Mouse (Mus musculus): ENCODE measurements around the gene Pparg.
A peak's percentile ranks its signal among the peaks of the same experiment; 100 is the strongest.

Pparg gene

GRCm38 (mm10) chr6:115463338-115463737 lies 102.6 kb downstream of the Pparg start:
- ATAC-seq (ENCODE audit: low TSS enrichment) = no peak

- no peak for ATAC-seq (ENCODE audit: low TSS enrichment)
These were observed 103.9 kb downstream of the Pparg start for GRCm38 (mm10) chr6:115464661-115465060.

- no peak for ATAC-seq (ENCODE audit: low TSS enrichment)
These were observed 104.7 kb downstream of the Pparg start for GRCm38 (mm10) chr6:115465463-115465862.

- ATAC-seq (ENCODE audit: low TSS enrichment) = no peak
These were observed 105.1 kb downstream of the Pparg start for GRCm38 (mm10) chr6:115465876-115466275.

GRCm38 (mm10) chr6:115466601-115467000 lies 105.8 kb downstream of the Pparg start:
- ATAC-seq (ENCODE audit: low TSS enrichment) = no peak

GRCm38 (mm10) chr6:115469666-115470581 lies 109.2 kb downstream of the Pparg start:
- no peak for ATAC-seq (ENCODE audit: low TSS enrichment)

GRCm38 (mm10) chr6:115471956-115472355 lies 111.2 kb downstream of the Pparg start:
- 0 out of 2 replicates have a peak, but pooled peaks have one; percentile 45 for ATAC-seq (ENCODE audit: low TSS enrichment)

GRCm38 (mm10) chr6:115477081-115477695 lies 116.4 kb downstream of the Pparg start:
- no peak for ATAC-seq (ENCODE audit: low TSS enrichment)

- no peak for ATAC-seq (ENCODE audit: low TSS enrichment)
These were observed 119.2 kb downstream of the Pparg start for GRCm38 (mm10) chr6:115479963-115480321.

GRCm38 (mm10) chr6:115480322-115481017 lies 119.7 kb downstream of the Pparg start:
- peak; percentile 80 for ATAC-seq (ENCODE audit: low TSS enrichment)

GRCm38 (mm10) chr6:115481018-115481354 lies 120.2 kb downstream of the Pparg start:
- ATAC-seq (ENCODE audit: low TSS enrichment) = no peak

- ATAC-seq (ENCODE audit: low TSS enrichment) = no peak
These were observed 120.9 kb downstream of the Pparg start for GRCm38 (mm10) chr6:115481603-115482002.

- ATAC-seq (ENCODE audit: low TSS enrichment) = no peak
These were observed 124.9 kb downstream of the Pparg start for GRCm38 (mm10) chr6:115485635-115486034.

GRCm38 (mm10) chr6:115489831-115490230 lies 129.1 kb downstream of the Pparg start:
- no peak for ATAC-seq (ENCODE audit: low TSS enrichment)

GRCm38 (mm10) chr6:115492952-115493613 lies 132.3 kb downstream of the Pparg start:
- peak; percentile 78 for ATAC-seq (ENCODE audit: low TSS enrichment)

- no peak for ATAC-seq (ENCODE audit: low TSS enrichment)
These were observed 133.1 kb downstream of the Pparg start for GRCm38 (mm10) chr6:115493824-115494223.

GRCm38 (mm10) chr6:115499540-115499939 lies 138.8 kb downstream of the Pparg start:
- peak; percentile 52; the same call in 1 of the 2 replicates for ATAC-seq (ENCODE audit: low TSS enrichment)

GRCm38 (mm10) chr6:115500234-115500633 lies 139.5 kb downstream of the Pparg start:
- no peak for ATAC-seq (ENCODE audit: low TSS enrichment)

GRCm38 (mm10) chr6:115501131-115501530 lies 140.4 kb downstream of the Pparg start:
- ATAC-seq (ENCODE audit: low TSS enrichment) = no peak

- no peak for ATAC-seq (ENCODE audit: low TSS enrichment)
These were observed 142.3 kb downstream of the Pparg start for GRCm38 (mm10) chr6:115503038-115503437.

- no peak for ATAC-seq (ENCODE audit: low TSS enrichment)
These were observed 142.9 kb downstream of the Pparg start for GRCm38 (mm10) chr6:115503549-115504159.

- no peak for ATAC-seq (ENCODE audit: low TSS enrichment)
These were observed 143.4 kb downstream of the Pparg start for GRCm38 (mm10) chr6:115504160-115504558.
